Mouse (Mus musculus) spleen, adult 2 months (tissue): ENCODE measurements around the gene Ola1. TPM values are rescaled to one million over a fixed set of nuclear protein-coding genes. Genes with fewer than 3 reads are reported as not detected.

Experiments used
- DNase-seq, 2 experiments: peaks; one replicate each; pipeline versions ENCODE4 v3.0.0 to v3.0.0-alpha.2; 2012 to 2021; ENCODE audit warnings: low spot score in 2 of 2, low read depth in 1 of 2
- H3K27ac ChIP-seq: fragments of 200-500 bp; 2 replicates; pipeline ENCODE4 v1.5.1; 2012; ENCODE audit warnings: low read length, inconsistent platforms; ENCODE audit not compliant: insufficient read depth
- H3K27me3 ChIP-seq: fragments of 200-500 bp; 2 replicates; pipeline ENCODE4 v1.6.1; 2012; ENCODE audit warnings: mild to moderate bottlenecking, moderate library complexity, low read length, inconsistent platforms; ENCODE audit not compliant: control insufficient read depth, insufficient read depth
- H3K36me3 ChIP-seq: fragments of 200-500 bp; 2 replicates; pipeline ENCODE4 v1.6.1; 2012; ENCODE audit warnings: mild to moderate bottlenecking, low read length, inconsistent platforms; ENCODE audit not compliant: control insufficient read depth, insufficient read depth
- H3K4me1 ChIP-seq: fragments of 200-500 bp; 2 replicates; pipeline ENCODE4 v1.6.1; 2011; ENCODE audit warnings: inconsistent platforms; ENCODE audit not compliant: control insufficient read depth, insufficient read depth, insufficient read length
- H3K4me3 ChIP-seq: fragments of 200-500 bp; 2 replicates; pipeline ENCODE4 v1.5.1; 2011; ENCODE audit warnings: mild to moderate bottlenecking, inconsistent platforms; ENCODE audit not compliant: insufficient read depth, insufficient read length; ENCODE audit errors: extremely low read depth
- CTCF ChIP-seq: fragments of 200-500 bp; IDR thresholded peaks from 2 replicates; pipeline ENCODE4 v1.5.1; 2011; ENCODE audit warnings: mild to moderate bottlenecking, inconsistent platforms; ENCODE audit not compliant: insufficient read depth, insufficient read length, insufficient replicate concordance; ENCODE audit errors: extremely low read depth
- POLR2A ChIP-seq: fragments of 200-500 bp; IDR thresholded peaks from 2 replicates; pipeline ENCODE4 v1.6.1; 2011; ENCODE audit warnings: low read depth, low read length, inconsistent platforms
- WGBS: fragments of 180-500 bp; shearing (Covaris S2); methylation state at CpG from one replicate; pipeline ENCODE4 v1.1.7; 2018; 5-methylcytosine and 5-hydroxymethylcytosine counted together
- polyA plus RNA-seq: library from polyadenylated mRNA; depleted of rRNA; stranded (reverse); fragments of >200 nt; gene quantifications from 2 replicates; pipeline ENCODE4 v1.2.3, GENCODE M21; 2012

The Ola1 gene
- polyA plus RNA-seq, 1 experiment, result 2.9 TPM

DNA sequence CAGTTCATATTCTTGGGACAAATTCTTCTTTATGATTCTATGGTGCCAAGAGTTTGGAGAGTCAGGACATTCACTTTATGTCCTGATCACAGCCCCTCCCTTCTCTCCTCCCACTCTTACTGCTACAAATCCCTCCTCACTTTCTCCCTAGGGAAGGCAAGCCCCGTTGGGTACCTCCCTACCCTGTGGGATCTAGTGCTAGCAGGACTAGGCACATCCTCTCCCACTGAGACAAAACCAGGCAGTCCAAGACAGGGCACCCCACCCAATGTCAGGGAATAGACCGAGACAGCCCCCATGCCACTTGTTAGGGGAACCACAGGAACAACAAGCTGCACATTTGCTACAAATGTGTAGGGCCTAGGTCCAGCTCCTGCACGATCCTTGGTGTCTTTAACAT, 131.1 kb downstream of the Ola1 start:
- Histone ChIP-seq H3K27me3 (no peaks in the 10 kb centered on the region), H3K36me3 (no peaks in the 10 kb centered on the region), H3K27ac (no peak overlapping the region), H3K4me3 (no peak overlapping the region), H3K4me1 (0 out of 2 replicates have a peak, but pooled peaks cover 4% of the 10 kb centered on the region)
- no peak for TF ChIP-seq CTCF
- TF ChIP-seq POLR2A, result no peak
- 71% methylated on average over 3 of the region's 3 CpGs for WGBS
- DNase-seq, result no peak

DNA sequence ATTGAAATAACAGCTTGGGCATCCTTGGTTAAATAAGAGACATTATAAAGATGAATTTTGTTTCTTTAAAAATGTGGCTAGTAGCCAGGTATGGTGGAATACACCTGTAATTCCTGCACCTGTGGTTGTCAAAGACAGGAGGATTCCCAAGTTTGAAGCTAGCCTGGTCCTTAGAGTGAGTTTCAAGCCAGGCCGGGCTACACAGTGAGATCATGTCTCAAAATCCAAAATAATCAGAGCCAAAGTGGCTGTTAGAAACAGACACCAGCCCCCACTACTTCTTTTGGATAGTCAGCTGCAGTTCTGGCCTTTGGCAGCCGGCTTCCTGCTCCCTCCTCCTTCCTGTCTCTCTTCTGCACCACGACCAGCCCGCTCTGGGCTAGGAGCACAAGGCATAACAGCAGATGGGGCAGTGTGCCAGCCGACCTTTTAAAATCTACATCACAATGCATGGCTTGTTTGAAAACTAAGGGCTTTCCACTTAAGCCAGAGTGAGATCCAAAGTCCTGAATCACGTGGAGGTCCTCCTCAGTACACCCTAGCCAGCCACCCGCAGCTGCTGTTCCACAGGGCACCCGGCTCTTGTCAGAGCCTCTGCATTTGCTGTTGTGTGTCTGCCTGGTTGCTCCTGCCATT, 132.9 kb downstream of the Ola1 start:
- Histone ChIP-seq H3K36me3 (no peaks in the 10 kb centered on the region), H3K4me3 (no peak overlapping the region), H3K4me1 (0 out of 2 replicates have a peak, but pooled peaks cover 4% of the 10 kb centered on the region), H3K27me3 (no peaks in the 10 kb centered on the region), H3K27ac (no peak overlapping the region)
- DNase-seq, result no peak
- WGBS, result 19% methylated on average over 8 of the region's 8 CpGs
- TF ChIP-seq POLR2A, result no peak
- TF ChIP-seq CTCF, result no peak

DNA sequence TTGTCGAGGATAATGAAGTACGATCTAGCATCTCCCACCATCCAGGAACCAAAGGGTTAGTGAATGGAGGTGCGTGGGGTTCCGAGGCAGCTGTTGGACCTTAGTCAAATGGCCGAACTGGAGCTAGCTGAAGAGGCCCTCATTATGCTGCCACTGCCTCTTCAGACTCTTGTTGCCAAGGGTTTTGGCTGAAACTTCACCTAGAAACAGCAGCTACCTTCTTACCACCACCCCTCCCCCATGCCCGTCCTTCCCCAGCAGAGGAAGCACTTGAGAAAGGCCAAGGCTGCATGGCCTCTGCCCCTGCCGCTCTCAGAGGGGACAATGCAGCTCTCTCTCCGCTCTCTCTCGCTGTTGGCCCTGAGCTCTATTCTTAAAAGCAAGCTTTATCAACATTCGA, 136.2 kb downstream of the Ola1 start:
- H3K27me3 ChIP-seq, result no peaks in the 10 kb centered on the region
- 0 out of 2 replicates have a peak, but pooled peaks cover 4% of the 10 kb centered on the region for H3K4me1 ChIP-seq
- H3K4me3 ChIP-seq, result no peak overlapping the region
- H3K27ac ChIP-seq, result no peak overlapping the region
- H3K36me3 ChIP-seq, result no peaks in the 10 kb centered on the region
- no peak for DNase-seq
- WGBS, result 87% methylated on average over 10 of the region's 10 CpGs
- TF ChIP-seq CTCF (no peak), POLR2A (no peak)

DNA sequence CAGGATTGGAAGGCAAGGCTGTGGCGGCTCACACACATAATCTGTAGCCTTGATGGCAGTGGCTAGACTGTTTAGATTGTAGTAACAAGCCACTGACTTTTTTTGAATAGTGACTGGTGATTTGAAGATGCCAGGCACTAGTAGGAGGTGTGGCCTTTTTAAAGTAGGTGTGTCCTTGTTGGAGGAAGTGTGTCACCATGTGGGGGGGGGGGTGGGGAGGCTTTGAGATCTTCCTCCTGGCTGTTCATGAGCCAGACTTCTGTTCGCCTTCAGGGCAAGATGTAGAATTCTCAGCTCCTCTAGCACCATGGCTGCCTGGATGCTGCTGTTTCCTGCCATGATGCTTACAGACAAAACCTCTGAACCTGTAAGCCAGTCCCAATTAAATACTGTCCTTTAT, 136.9 kb downstream of the Ola1 start:
- TF ChIP-seq POLR2A, result no peak
- TF ChIP-seq CTCF, result no peak
- Histone ChIP-seq H3K36me3 (no peaks in the 10 kb centered on the region), H3K4me3 (no peak overlapping the region), H3K27ac (no peak overlapping the region), H3K4me1 (0 out of 2 replicates have a peak, but pooled peaks cover 4% of the 10 kb centered on the region), H3K27me3 (no peaks in the 10 kb centered on the region)
- WGBS, result 81% methylated on average over 2 of the region's 2 CpGs
- DNase-seq, result no peak

DNA sequence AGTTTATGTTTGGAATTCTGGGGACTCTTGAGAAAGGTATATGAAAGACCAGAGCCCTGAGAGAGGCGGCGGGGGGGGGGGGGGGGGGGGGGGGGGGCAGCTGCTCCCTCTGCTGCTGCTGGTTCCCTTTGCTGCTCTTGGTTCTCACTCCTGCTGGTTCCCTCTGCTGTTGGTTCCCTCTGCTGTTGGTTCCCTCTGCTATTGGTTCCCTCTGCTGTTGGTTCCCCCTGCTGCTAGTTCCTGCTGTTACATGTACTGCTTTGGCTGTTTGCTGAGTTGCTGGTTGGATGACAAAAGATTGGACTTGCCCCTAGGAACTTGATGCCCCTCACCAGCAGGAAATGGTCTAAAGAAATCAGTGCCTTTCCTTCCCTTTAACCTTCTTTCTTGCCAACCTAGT, 138.6 kb downstream of the Ola1 start:
- no peak for DNase-seq
- no peaks in the 10 kb centered on the region for H3K27me3 ChIP-seq
- H3K4me1 ChIP-seq, result no peaks in the 10 kb centered on the region
- no peak overlapping the region for H3K27ac ChIP-seq
- no peaks in the 10 kb centered on the region for H3K36me3 ChIP-seq
- H3K4me3 ChIP-seq, result no peak overlapping the region
- TF ChIP-seq POLR2A, result no peak
- TF ChIP-seq CTCF, result 0 out of 2 replicates have a peak, but pooled peaks have one; percentile 6
- no CpG with 5 or more reads among the region's 2 CpGs for WGBS

DNA sequence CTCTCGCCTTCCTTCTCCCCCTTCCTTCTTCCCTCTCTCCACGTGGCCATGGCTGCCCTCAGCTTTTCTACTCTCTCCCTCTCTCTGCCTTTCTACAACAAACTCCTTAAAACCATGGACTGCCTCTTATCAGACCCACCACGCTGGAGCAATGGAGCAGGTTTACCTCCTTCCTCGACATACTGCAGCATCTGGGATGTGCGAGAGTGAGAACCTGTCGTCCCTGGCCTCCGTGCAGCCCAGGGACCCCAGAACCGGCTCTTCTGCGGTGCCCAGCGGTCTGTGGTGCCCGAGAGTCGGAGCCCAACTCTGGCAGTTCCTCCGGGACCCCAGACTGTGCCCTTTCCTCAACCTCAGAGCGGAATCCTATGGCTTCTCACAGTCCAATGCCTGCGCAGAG, 139.4 kb downstream of the Ola1 start:
- no peak overlapping the region for H3K4me3 ChIP-seq
- TF ChIP-seq CTCF (no peak), POLR2A (no peak)

DNA sequence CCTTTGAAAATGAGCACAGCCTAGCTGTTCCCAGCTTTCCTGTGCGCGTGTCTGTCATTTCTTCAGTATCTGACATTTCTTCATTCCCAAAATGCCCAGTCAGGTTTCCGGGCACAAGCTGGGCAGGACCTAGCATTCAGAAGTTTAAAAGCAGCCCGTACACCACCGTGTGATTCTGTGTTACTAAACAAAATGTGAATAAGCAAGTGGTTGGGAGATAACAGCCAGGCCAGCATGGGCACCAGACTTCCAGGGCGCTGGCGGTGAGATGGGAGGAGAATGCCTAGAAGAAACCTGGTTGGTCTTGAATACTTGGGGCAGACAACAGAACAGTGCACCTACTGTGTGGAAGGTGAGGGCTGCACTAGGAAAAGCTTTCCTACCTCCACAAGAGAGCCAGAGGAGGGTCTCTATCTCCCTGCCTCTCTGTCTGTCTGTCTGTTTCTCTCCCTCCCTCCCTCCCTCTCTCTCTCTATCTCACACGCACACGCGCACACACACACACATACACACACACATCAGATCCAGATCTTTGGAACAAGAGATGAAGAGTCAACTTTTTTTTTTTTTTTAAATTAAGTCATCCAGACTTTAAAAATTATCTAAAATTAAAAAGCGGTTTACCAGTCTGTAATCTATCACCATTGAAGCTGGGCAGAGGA, 144.8 kb downstream of the Ola1 start:
- peaks cover 3% of the 10 kb centered on the region; the same call in 1 of the 2 replicates for H3K4me1 ChIP-seq
- no peaks in the 10 kb centered on the region for H3K27me3 ChIP-seq
- H3K4me3 ChIP-seq, result no peak overlapping the region
- TF ChIP-seq CTCF (no peak), POLR2A (no peak)
- WGBS, result 93% methylated on average over 11 of the region's 11 CpGs
- H3K36me3 ChIP-seq, result no peaks in the 10 kb centered on the region
- no peak for DNase-seq
- H3K27ac ChIP-seq, result no peak overlapping the region

More for the DNA sequence above, 139.4 kb downstream of the Ola1 start:
- Histone ChIP-seq H3K27me3 (no peaks in the 10 kb centered on the region), H3K27ac (no peak overlapping the region), H3K36me3 (no peaks in the 10 kb centered on the region), H3K4me1 (no peaks in the 10 kb centered on the region)
- 92% methylated on average over 15 of the region's 15 CpGs for WGBS
- DNase-seq, result no peak
